Mouse (Mus musculus) urinary bladder, postnatal 10 days (tissue): ENCODE data around the gene Tex48.

ENCODE experiments used
- DNase-seq: peaks from one replicate; pipeline ENCODE4 v3.0.0; 2022; ENCODE audit warnings: low spot score

The Tex48 gene

GRCm38 (mm10) chr4:63622378-63622835, at the start of gene Tex48:
Gene Tex48, minus strand, starts transcription at chr4:63622428.
- no peak for DNase-seq

- no peak for DNase-seq
Measured at GRCm38 (mm10) chr4:63668255-63668654, 46.0 kb upstream of the Tex48 start.

DNA sequence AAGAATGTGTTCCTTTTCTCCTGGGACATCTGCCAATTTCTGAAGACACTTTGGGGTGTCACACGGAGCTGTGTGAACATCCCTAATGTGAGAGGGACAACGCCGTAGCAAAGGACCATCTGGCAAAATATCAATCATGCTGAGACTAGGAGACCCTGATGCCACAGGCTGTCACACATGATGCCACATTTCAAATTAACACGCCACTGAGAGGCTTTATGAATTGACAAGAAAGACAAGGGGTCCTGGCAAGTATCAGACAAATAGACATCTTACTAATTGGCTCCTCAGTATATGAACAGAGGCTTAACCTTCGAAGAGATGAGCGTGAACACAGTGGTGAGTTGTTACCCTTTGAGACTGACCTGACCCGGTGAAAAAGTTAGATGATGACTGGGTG, 43.5 kb upstream of the Tex48 start:
- DNase-seq: no peak

DNA sequence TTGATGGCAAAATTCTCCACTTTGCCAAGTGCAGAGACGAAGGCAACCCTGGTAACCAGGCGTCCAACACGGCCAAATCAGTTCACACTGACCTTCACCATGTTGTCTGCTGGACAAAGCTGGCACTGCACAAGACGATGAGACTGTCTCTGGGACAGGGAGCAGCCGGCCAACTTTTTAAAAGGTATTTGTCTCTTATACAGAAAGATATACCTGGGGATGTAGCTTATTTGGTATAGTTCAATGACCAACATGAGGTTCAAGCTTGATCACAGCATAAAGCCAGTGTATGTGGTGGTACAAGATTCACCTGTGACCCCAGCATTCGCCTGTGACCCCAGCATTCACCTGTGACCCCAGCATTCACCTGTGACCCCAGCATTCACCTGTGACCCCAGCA, 41.1 kb upstream of the Tex48 start, which contains the start of gene Gm11214:
TSS of gene Gm11214 (minus strand) at position 101 of the 400 bp plus-strand sequence.
- no peak for DNase-seq

GRCm38 (mm10) chr4:63661857-63662256, 39.6 kb upstream of the Tex48 start:
- no peak for DNase-seq

GRCm38 (mm10) chr4:63661426-63661825, 39.2 kb upstream of the Tex48 start:
- DNase-seq: no peak

GRCm38 (mm10) chr4:63659775-63660174, 37.5 kb upstream of the Tex48 start:
- DNase-seq: no peak

DNA sequence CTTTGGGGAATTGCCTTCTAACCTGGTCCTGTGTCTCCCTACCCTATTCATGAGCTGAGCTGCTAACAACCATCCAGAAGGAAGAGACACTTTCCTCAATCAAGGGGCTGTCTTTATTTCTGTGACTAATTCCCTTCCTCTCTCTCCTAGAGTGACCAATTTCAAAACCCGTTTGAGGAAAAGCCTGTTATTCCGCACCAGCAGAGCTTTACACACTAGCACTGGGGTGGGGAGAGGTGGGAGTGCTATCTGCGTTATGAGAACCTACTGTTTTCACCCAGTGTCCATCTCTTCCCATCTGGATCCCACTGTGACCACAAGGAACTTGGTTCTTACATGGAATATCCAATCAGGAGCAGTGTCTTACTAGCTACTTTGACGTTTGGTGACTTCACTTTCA, 36.9 kb upstream of the Tex48 start:
- no peak for DNase-seq

DNA sequence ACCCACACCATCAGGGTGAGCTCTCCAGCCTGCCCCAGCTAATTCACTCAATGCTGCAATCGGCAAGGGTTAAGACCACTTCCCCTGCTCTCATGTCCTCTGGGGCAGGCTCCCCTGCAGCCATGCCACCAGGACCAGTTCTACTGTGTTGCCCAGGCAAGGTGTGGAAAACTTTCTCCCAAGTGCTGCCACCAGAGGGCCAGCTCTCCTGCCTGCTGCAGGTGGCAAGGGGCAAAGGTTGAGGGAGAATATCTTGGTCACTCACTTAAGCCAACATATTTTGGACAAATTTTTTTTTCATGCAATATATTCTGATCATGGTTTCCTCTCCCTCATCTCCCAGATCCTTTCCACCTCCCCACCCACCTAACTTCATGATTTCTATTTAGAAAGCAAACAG, 32.2 kb upstream of the Tex48 start:
- no peak for DNase-seq

- no peak for DNase-seq
Measured at GRCm38 (mm10) chr4:63643956-63644726, 21.9 kb upstream of the Tex48 start.

DNA sequence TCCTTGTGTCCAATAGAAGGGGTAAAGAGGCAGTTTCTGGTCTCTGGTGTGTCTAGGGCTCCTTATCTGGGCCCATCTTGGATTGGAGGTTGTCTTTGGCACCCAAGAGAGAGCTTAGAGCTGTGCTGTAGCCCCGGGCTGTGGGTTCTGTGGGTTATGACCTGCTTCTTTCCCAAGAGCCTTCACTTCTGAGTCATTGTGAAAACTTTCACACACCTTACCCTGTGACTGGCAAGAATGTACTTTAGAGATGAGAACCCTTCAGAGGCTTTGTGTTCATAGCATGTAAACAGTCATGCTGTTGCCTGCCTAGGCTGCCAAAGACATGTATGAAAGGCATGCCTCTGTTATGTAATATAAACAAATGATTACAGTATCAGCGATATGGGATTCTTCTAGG, 17.6 kb upstream of the Tex48 start:
- no peak for DNase-seq

DNA sequence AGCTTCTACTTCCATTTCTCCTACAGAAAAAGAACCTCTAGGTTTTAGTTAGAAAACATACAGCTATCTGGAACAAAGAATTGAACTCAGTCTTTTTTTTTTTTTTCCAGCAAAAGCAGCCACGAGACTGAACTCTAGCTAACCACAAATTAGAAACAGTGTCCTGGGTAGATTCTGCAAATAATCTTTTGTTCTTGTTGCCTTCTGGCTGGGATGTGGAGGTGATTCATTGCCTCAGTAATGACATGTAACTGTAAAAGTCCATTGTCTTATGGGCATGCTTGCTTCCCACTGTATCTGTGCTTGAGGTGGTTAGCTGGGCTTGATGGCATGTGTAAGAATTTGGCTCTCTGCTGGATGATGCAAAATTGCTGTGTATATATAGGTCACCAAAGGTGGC, 16.4 kb upstream of the Tex48 start:
- DNase-seq: no peak

- no peak for DNase-seq
Measured at GRCm38 (mm10) chr4:63633181-63633580, 11.0 kb upstream of the Tex48 start.

DNA sequence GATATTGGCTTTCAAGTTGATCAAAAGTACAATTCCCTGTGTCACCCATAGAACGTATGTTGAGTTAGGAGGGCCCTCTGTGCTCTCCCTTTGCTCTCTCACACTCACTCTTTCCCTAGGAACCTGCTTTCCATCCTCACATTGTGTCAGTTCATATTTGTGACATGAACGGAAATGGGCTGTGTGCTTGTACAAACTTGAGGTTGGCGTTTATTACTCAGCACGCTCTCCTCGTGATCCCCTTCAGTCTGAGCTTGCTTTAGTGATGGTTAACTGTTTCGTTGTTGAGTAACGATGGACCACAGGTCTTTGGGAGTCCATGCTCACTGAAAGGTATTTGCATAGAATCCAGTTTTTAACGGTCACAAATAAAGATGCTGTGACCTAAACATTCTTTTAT, 4.9 kb upstream of the Tex48 start:
- no peak for DNase-seq

GRCm38 (mm10) chr4:63625563-63626080, 3.4 kb upstream of the Tex48 start:
- no peak for DNase-seq

DNA sequence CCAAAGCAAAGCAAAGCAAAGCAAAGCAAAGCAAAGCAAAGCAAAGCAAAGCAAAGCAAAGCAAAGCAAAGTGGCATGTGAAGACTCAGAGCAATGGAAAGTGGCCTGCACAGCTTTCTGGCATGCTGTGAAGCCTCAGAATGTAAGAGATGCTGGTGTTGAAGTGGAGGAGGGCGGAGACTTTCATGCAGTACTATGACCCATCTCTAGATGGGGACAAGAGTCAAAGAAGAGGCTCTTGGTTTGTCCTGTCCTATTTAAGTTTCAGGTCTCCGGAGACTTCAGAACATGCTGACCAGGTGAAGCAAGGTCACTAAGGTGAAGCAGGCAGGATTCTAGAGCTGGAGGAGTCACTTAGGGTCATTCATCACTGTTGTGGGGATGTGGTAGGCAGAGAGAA, 367 bp downstream of the Tex48 start:
- no peak for DNase-seq

DNA sequence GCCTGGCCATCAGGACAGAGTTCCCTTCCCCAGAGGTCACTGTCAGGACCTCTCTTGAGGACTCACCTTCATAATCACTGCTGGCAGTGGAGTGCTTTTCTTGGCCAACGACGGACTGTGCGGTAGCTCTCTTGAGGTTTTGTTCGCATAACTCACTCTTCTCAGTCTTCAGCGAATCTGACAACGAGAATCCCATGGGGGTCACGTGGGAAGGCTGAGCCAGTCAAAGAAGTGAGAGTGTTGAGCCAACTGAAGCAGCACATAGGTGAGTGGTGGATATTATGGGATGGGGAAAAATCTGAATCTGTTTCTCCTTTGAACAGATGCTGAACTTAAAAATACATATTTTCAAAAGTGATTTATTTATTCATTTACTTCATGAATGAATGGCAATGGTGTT, 13.8 kb downstream of the Tex48 start:
- DNase-seq: no peak

DNA sequence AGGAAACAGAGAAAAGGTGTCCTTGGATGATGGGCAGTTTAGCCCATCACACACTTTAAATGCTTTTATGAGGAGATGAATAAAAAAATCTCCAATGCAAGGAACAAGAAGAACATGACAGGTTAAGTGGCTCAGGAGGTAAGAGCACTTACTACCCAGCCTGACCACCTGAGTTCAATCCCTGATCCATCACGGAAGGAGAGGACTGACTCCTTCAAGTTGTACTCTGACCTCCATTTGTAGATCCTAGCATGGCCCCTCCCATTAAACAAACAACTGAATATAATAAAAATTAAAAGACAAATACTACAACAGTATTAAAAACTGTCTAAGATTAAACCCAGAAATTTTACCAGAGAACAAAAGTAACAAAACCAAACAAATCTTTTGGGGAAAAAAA, 16.3 kb downstream of the Tex48 start:
- no peak for DNase-seq

DNA sequence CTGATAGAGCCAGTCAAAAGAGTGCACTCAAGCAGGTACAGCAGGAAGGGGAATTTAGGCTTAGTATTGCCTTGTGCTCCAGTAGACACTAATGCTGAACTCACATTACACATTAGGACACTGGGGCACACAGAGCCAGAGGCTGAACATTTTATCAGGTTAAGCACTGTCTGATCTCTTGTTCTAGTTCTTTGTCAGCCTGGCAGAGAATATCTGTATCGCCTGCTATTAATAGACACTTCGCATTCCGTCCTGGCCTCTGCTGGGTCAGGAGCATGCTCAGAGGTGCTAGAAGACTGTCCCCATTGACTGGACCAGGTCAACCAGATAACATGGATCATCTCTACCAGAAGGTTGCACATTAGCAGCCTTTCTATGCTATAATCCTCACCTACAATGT, 16.7 kb downstream of the Tex48 start:
- DNase-seq: no peak

DNA sequence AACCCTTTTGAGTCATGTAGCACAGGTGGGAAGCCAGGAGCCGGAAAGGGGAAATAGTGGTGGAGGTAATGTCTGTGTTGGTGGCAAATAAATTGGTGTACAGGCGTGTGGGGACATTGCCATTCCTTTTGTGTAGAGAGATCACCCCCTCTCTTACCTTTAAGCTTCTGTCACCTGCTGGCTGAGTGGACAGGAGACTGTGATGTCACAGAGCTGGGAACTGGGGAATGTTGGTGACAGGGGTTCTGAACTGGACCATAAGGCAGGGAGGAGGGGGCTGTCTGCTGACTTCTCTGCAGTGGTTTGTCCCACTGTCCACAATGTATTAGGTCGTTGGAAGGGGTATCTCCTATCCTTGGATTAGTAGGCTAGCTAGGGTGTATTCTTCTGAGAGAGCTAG, 17.3 kb downstream of the Tex48 start, which contains the start of gene Gm11213:
TSS of gene Gm11213 (minus strand) at position 317 of the 400 bp plus-strand sequence.
- DNase-seq: no peak

- no peak for DNase-seq
Measured at GRCm38 (mm10) chr4:63601263-63601662, 21.0 kb downstream of the Tex48 start.

GRCm38 (mm10) chr4:63600786-63601185, 21.4 kb downstream of the Tex48 start:
- DNase-seq: no peak

GRCm38 (mm10) chr4:63596010-63596409, 26.2 kb downstream of the Tex48 start:
- no peak for DNase-seq

- no peak for DNase-seq
Measured at GRCm38 (mm10) chr4:63595259-63595658, 27.0 kb downstream of the Tex48 start.
